Mouse (Mus musculus) kidney, adult 2 months (tissue): ENCODE measurements around the gene Dclre1b. TPM values are rescaled to one million over a fixed set of nuclear protein-coding genes. Genes with fewer than 3 reads are reported as not detected.
A peak's percentile ranks its signal among the peaks of the same experiment; 100 is the strongest.
"Not testable (repeated sequence)": the region's sequence is repeated elsewhere in the genome, so short reads cannot be mapped to it uniquely, and the experiment has no call there.

Experiments
- DNase-seq: peaks from one replicate; pipeline ENCODE4 v3.0.0; 2021
- H3K27ac ChIP-seq: fragments of 200-500 bp; 2 replicates; pipeline ENCODE4 v1.5.1; 2012; ENCODE audit warnings: low read depth, low read length, control low read depth, inconsistent platforms; ENCODE audit not compliant: insufficient read depth
- H3K27me3 ChIP-seq: fragments of 200-500 bp; replicated peaks from 2 replicates; pipeline ENCODE4 v1.6.1; 2012; ENCODE audit warnings: mild to moderate bottlenecking, moderate library complexity, low read length, inconsistent platforms; ENCODE audit not compliant: control insufficient read depth, insufficient read depth
- H3K36me3 ChIP-seq: fragments of 200-500 bp; 2 replicates; pipeline ENCODE4 v1.6.1; 2012; ENCODE audit warnings: mild to moderate bottlenecking, moderate library complexity, low read length, inconsistent platforms; ENCODE audit not compliant: control insufficient read depth, insufficient read depth
- H3K4me1 ChIP-seq: fragments of 200-500 bp; 2 replicates; pipeline ENCODE4 v1.6.1; 2011; ENCODE audit warnings: low read length; ENCODE audit not compliant: control insufficient read depth, insufficient read depth
- H3K4me3 ChIP-seq: fragments of 200-500 bp; 2 replicates; pipeline ENCODE4 v1.5.1; 2011; ENCODE audit warnings: mild to moderate bottlenecking, low read depth, low read length, control low read depth; ENCODE audit not compliant: insufficient read depth
- CTCF ChIP-seq: fragments of 200-500 bp; conservative IDR thresholded peaks from 2 replicates; pipeline ENCODE4 v1.5.1; 2011; ENCODE audit warnings: low read depth, mild to moderate bottlenecking, control low read depth, low read length, moderate library complexity, mixed read lengths; ENCODE audit not compliant: insufficient read depth, insufficient read length
- POLR2A ChIP-seq: fragments of 200-500 bp; IDR thresholded peaks from one replicate; pipeline ENCODE4 v1.6.1; 2011; ENCODE audit warnings: low read depth, low read length, control low read depth
- WGBS: fragments of 180-500 bp; shearing (Covaris S2); methylation state at CpG from one replicate; pipeline ENCODE4 v1.1.7; 2018; 5-methylcytosine and 5-hydroxymethylcytosine counted together
- polyA plus RNA-seq: library from polyadenylated mRNA; depleted of rRNA; stranded (reverse); fragments of >200 nt; gene quantifications from 2 replicates; pipeline ENCODE4 v1.2.3, GENCODE M21; 2012

Gene Dclre1b
- polyA plus RNA-seq, 1 experiment = 8.9 TPM

DNA sequence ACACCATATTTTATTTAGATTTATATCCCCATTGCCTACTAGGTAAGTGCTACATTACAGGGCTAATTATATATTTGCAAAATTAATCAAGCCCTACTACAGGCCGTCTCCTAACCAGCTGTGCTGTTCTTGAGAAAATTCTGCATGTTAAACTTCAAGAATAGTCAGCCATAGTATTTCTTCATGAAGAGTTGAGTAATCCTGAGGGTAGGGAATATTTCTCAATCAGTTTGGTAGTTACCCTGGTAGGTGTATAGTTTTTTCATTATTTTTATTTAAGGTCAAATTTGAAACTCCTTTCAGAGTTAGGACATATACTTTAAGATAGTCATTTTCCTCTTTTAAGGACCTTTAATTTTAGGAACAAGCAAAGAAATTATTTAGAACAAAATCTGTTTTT lies 3.6 kb downstream of the Dclre1b start:
- Histone ChIP-seq H3K27ac (no peak overlapping the region), H3K4me3 (no peak overlapping the region), H3K4me1 (peaks cover 29% of the 10 kb centered on the region), H3K27me3 (no peaks in the 10 kb centered on the region), H3K36me3 (no peaks in the 10 kb centered on the region; the same call in 1 of the 2 replicates)
- 95% methylated on average over 1 of the region's 1 CpGs for WGBS
- TF ChIP-seq POLR2A (no peak), CTCF (no peak)
- DNase-seq = no peak

DNA sequence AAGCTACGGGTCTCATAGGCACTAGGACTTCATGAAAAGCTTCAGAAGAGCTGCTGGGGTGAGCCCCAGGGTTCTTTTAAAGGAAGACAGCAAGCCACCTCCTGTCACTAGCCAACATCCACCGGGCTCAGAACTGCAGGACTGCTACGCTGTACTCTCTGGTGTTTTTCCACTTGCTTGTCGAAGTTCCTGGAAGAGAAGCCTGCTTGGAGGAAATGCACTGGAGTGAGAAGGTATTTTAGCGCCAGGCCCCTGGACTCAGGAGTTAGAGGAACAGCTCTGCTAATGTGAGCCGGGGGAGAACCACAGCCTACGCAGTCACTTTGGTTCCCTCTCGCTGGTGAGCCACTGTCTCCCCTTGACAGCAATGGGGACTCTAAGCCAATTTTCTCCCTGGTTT lies 6.4 kb downstream of the Dclre1b start:
- Histone ChIP-seq H3K4me1 (peaks cover 26% of the 10 kb centered on the region), H3K27me3 (no peaks in the 10 kb centered on the region), H3K4me3 (no peak overlapping the region), H3K27ac (peak overlapping the region; percentile 68), H3K36me3 (no peaks in the 10 kb centered on the region; the same call in 1 of the 2 replicates)
- peak; percentile 85 for DNase-seq
- TF ChIP-seq CTCF (no peak), POLR2A (no peak)
- WGBS = 31% methylated on average over 8 of the region's 8 CpGs

DNA sequence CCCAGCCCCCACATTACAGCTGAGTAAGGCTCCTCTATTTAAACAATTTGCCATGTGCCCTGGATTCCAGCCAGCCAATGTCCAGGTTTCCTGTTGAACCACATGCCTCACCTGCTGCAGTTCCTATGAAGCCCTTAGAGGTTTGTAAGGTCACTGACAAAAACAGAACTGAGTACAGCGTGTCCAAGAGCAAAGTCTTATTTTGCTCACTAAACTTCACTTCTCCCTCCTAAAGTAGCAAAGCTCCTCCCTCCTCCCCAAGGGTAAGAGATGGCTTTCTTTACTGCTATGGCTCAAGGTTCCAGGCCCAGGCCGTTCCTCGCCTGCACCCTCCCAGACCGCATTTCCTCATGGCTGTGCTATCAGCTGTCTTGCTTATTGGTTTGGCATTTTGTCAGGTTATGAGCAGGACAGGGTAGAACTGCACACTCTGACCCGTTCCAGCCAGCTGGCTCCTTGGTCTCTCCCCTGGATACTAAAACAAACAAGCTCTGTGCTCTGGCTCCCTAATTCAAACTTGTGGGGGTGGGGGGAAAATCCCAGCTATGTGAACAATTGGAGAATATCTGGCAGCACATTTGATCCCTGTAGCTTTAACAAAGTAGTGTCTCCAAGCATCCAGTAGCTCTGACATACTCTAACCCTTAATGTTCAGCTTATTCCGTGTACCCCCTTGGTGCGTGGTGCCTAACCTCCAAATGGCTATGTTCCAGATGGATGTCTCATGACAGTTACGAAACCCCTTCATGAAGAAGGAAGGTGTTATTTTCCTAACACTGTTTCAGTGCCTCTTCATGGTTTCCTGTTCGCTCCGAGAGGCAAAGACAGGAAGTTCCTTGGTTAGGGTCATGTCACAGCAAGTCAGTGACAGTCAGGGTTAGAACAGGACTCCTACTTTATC lies 7.4 kb downstream of the Dclre1b start:
- peaks cover 26% of the 10 kb centered on the region for H3K4me1 ChIP-seq
- no peaks in the 10 kb centered on the region; the same call in 1 of the 2 replicates for H3K36me3 ChIP-seq
- no peaks in the 10 kb centered on the region for H3K27me3 ChIP-seq
- no peak overlapping the region for H3K4me3 ChIP-seq
- H3K27ac ChIP-seq = peak overlapping the region; percentile 100
- WGBS = 8% methylated on average over 10 of the region's 10 CpGs
- DNase-seq = peak; percentile 95
- no peak for TF ChIP-seq POLR2A
- no peak for TF ChIP-seq CTCF

DNA sequence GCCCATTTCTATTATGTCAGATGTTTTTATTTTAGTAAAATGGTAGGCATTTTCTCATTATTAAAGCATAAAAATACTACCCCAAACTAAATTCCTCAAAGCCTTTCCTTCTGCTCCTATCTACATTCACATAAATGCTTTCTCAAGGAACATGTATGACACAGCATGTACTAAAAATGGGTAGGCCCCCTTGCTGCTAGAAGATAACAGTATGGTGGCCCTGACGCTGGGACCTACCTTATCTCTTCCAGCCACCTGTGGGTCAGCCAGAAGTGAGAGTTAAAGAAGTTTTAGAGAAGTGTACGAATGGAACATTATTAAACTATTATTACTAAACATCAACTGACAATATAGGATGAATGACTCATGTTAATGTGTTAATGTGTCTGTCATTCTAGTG lies 9.7 kb downstream of the Dclre1b start:
- no peak for TF ChIP-seq CTCF
- TF ChIP-seq POLR2A = no peak
- Histone ChIP-seq H3K4me3 (no peak overlapping the region), H3K27ac (no peak overlapping the region), H3K27me3 (no peaks in the 10 kb centered on the region), H3K4me1 (peaks cover 26% of the 10 kb centered on the region), H3K36me3 (no peaks in the 10 kb centered on the region; the same call in 1 of the 2 replicates)
- WGBS = 85% methylated on average over 2 of the region's 2 CpGs
- no peak for DNase-seq

DNA sequence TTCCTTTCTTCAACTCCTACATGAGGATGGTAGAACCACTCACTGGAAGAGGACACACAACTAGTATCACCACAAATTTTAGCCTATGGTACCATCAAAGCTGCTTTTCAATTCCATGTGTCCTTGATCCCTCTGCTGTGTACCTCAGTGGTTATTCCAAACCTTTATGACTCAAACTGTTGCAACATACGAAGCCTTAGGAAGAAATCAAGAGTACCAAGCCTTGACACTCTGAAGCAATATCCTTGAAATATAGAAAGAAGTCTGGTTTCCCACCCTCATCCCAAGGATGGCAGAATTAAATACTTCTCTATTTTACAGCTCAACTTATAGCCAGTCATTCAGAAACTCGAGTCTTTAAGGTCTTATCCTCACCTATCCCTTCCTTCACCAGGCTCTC lies 12.9 kb downstream of the Dclre1b start:
- H3K27me3 ChIP-seq = no peaks in the 10 kb centered on the region
- no peaks in the 10 kb centered on the region for H3K36me3 ChIP-seq
- TF ChIP-seq POLR2A = no peak
- no peak for TF ChIP-seq CTCF
- H3K4me3 ChIP-seq = no peak overlapping the region
- 65% methylated on average over 2 of the region's 2 CpGs for WGBS
- no peak for DNase-seq
- H3K4me1 ChIP-seq = peaks cover 12% of the 10 kb centered on the region
- H3K27ac ChIP-seq = no peak overlapping the region

DNA sequence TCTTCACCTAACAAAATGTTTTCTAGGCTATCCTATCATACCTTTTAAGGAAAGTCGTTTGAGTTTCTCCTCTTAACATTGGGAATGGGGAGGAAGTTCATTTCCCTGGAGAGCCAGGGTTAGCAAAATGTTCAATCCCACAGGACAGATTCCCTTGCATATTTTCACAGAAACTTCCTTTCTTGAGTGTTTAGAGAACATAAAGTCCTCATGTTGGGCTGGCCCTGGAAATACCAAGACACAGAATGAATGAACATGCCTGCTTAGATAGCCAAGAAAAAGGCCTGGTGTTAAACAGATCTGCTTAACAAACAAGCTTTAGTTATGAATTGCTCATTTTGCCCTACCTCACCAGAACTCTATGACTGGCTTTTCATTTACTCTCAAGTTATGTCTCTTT lies 16.7 kb downstream of the Dclre1b start:
- peak; percentile 54 for DNase-seq
- Histone ChIP-seq H3K27me3 (no peaks in the 10 kb centered on the region), H3K4me3 (no peak overlapping the region), H3K36me3 (no peaks in the 10 kb centered on the region), H3K27ac (no peak overlapping the region), H3K4me1 (peaks cover 19% of the 10 kb centered on the region)
- WGBS = 64% methylated on average over 1 of the region's 1 CpGs
- TF ChIP-seq CTCF (no peak), POLR2A (no peak)

DNA sequence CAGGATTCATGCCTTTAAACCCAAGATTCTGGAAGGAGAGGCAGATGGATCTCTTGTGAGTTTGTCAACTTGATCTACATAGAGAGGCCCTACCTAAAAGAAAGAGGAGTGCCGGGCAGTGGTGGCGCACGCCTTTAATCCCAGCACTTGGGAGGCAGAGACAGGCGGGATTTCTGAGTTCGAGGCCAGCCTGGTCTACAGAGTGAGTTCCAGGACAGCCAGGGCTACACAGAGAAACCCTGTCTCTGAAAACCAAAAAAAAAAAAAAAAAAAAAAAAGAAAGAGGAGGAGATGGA lies 17.2 kb downstream of the Dclre1b start:
- not testable (repeated sequence) for H3K4me3 ChIP-seq
- 84% methylated on average over 5 of the region's 5 CpGs for WGBS

More for the DNA sequence above, 17.2 kb downstream of the Dclre1b start:
- DNase-seq, H3K36me3 ChIP-seq, H3K27me3 ChIP-seq: not testable (repeated sequence)
- H3K27ac ChIP-seq = peak overlapping the region; percentile 94; the same call in 1 of the 2 replicates
- peaks cover 24% of the 10 kb centered on the region for H3K4me1 ChIP-seq
